Mouse (Mus musculus) midbrain, embryonic 12.5 days (tissue): ENCODE results near the gene Grm8. TPM values are rescaled to one million over a fixed set of nuclear protein-coding genes. Genes with fewer than 3 reads are reported as not detected.

Experiments
- ATAC-seq: fragments of 200-750 bp; cut with Nextera tagmentation; 2 replicates; pipeline ENCODE4 v1.8.0; 2017; ENCODE audit warnings: low read depth, moderate TSS enrichment, moderate library complexity; ENCODE audit not compliant: low FRiP score
- H3K27ac ChIP-seq: fragments of 300-500 bp; sonication (generic); replicated peaks from 2 replicates; pipeline ENCODE4 v1.5.1; 2016; ENCODE audit warnings: mild to moderate bottlenecking
- H3K27me3 ChIP-seq: fragments of 300-500 bp; sonication (generic); 2 replicates; pipeline ENCODE4 v1.6.1; 2016; ENCODE audit warnings: mild to moderate bottlenecking
- H3K36me3 ChIP-seq: fragments of 300-500 bp; sonication (generic); 2 replicates; pipeline ENCODE4 v1.6.1; 2016
- H3K4me1 ChIP-seq: fragments of 300-500 bp; sonication (generic); 2 replicates; pipeline ENCODE4 v1.6.1; 2016
- H3K4me2 ChIP-seq: fragments of 300-500 bp; sonication (generic); replicated peaks from 2 replicates; pipeline ENCODE4 v1.6.1; 2016; ENCODE audit warnings: mild to moderate bottlenecking, moderate library complexity
- H3K4me3 ChIP-seq: fragments of 300-500 bp; sonication (generic); 2 replicates; pipeline ENCODE4 v1.5.1; 2016; ENCODE audit warnings: mild to moderate bottlenecking
- H3K9ac ChIP-seq: fragments of 300-500 bp; sonication (generic); replicated peaks from 2 replicates; pipeline ENCODE4 v1.6.1; 2016; ENCODE audit warnings: mild to moderate bottlenecking, moderate library complexity
- H3K9me3 ChIP-seq: fragments of 300-500 bp; sonication (generic); 2 replicates; pipeline ENCODE4 v1.6.1; 2016; ENCODE audit warnings: mild to moderate bottlenecking
- WGBS: fragments of 180-500 bp; shearing (Covaris S2); methylation state at CpG from one replicate; pipeline ENCODE4 v1.1.7; 2016; 5-methylcytosine and 5-hydroxymethylcytosine counted together
- polyA plus RNA-seq: library from polyadenylated mRNA; unstranded; fragments of >200 nt; fragmentation: Nextera tagmentation; extraction: Ambion mirVana; gene quantifications from 2 replicates; pipeline ENCODE4 v1.2.1, GENCODE M21; 2016

The Grm8 gene
- polyA plus RNA-seq, 1 experiment from 2014 or later: 6.4 TPM

GRCm38 (mm10) chr6:27746493-27746892 lies 388.5 kb downstream of the Grm8 start:
- Histone ChIP-seq H3K9me3 (no peaks in the 10 kb centered on the region), H3K4me2 (no peak overlapping the region), H3K27me3 (no peaks in the 10 kb centered on the region), H3K4me3 (no peak overlapping the region), H3K27ac (peak overlapping the region; percentile 25; the same call in 1 of the 2 replicates), H3K36me3 (no peaks in the 10 kb centered on the region), H3K9ac (no peak overlapping the region), H3K4me1 (peaks cover 7% of the 10 kb centered on the region; the same call in 1 of the 2 replicates)
- ATAC-seq: 0 out of 2 replicates have a peak, but pooled peaks have one; percentile 16
- WGBS: 49% methylated on average over 4 of the region's 4 CpGs

GRCm38 (mm10) chr6:27745693-27746451 lies 389.1 kb downstream of the Grm8 start:
- Histone ChIP-seq H3K36me3 (no peaks in the 10 kb centered on the region), H3K4me3 (no peak overlapping the region), H3K27ac (peak overlapping the region; percentile 25; the same call in 1 of the 2 replicates), H3K9me3 (no peaks in the 10 kb centered on the region), H3K4me2 (no peak overlapping the region), H3K4me1 (peaks cover 7% of the 10 kb centered on the region; the same call in 1 of the 2 replicates), H3K9ac (no peak overlapping the region), H3K27me3 (no peaks in the 10 kb centered on the region)
- peak; percentile 73; the same call in 1 of the 2 replicates for ATAC-seq
- WGBS: 7% methylated on average over 5 of the region's 5 CpGs

GRCm38 (mm10) chr6:27689382-27689781 lies 445.6 kb downstream of the Grm8 start:
- WGBS: 73% methylated on average over 3 of the region's 3 CpGs
- Histone ChIP-seq H3K27ac (no peak overlapping the region), H3K36me3 (no peaks in the 10 kb centered on the region), H3K4me2 (no peak overlapping the region), H3K4me1 (no peaks in the 10 kb centered on the region), H3K9ac (no peak overlapping the region), H3K27me3 (no peaks in the 10 kb centered on the region), H3K9me3 (no peaks in the 10 kb centered on the region), H3K4me3 (no peak overlapping the region)
- no peak for ATAC-seq

- Histone ChIP-seq H3K4me2 (no peak overlapping the region), H3K9me3 (0 out of 2 replicates have a peak, but pooled peaks cover 5% of the 10 kb centered on the region), H3K36me3 (no peaks in the 10 kb centered on the region), H3K27ac (no peak overlapping the region), H3K9ac (no peak overlapping the region), H3K27me3 (no peaks in the 10 kb centered on the region), H3K4me1 (no peaks in the 10 kb centered on the region), H3K4me3 (no peak overlapping the region)
- ATAC-seq: no peak
- 76% methylated on average over 6 of the region's 6 CpGs for WGBS
Observed at GRCm38 (mm10) chr6:27661747-27662435, 473.1 kb downstream of the Grm8 start.

GRCm38 (mm10) chr6:27657520-27657919 lies 477.5 kb downstream of the Grm8 start:
- Histone ChIP-seq H3K36me3 (no peaks in the 10 kb centered on the region), H3K4me2 (no peak overlapping the region), H3K27ac (no peak overlapping the region), H3K4me3 (no peak overlapping the region), H3K27me3 (no peaks in the 10 kb centered on the region), H3K9me3 (0 out of 2 replicates have a peak, but pooled peaks cover 5% of the 10 kb centered on the region), H3K9ac (no peak overlapping the region), H3K4me1 (no peaks in the 10 kb centered on the region)
- 61% methylated on average over 1 of the region's 1 CpGs for WGBS
- peak; percentile 76 for ATAC-seq

GRCm38 (mm10) chr6:27646503-27646902 lies 488.5 kb downstream of the Grm8 start:
- 68% methylated on average over 1 of the region's 1 CpGs for WGBS
- Histone ChIP-seq H3K27ac (no peak overlapping the region), H3K9me3 (no peaks in the 10 kb centered on the region), H3K4me3 (no peak overlapping the region), H3K27me3 (no peaks in the 10 kb centered on the region), H3K9ac (no peak overlapping the region), H3K4me2 (no peak overlapping the region), H3K36me3 (no peaks in the 10 kb centered on the region), H3K4me1 (no peaks in the 10 kb centered on the region)
- no peak for ATAC-seq

GRCm38 (mm10) chr6:27645054-27645453 lies 489.9 kb downstream of the Grm8 start:
- Histone ChIP-seq H3K4me1 (no peaks in the 10 kb centered on the region), H3K4me3 (no peak overlapping the region), H3K4me2 (no peak overlapping the region), H3K9me3 (no peaks in the 10 kb centered on the region), H3K27me3 (no peaks in the 10 kb centered on the region), H3K36me3 (no peaks in the 10 kb centered on the region), H3K27ac (no peak overlapping the region), H3K9ac (no peak overlapping the region)
- WGBS: 82% methylated on average over 5 of the region's 5 CpGs
- no peak for ATAC-seq

GRCm38 (mm10) chr6:27635898-27636297 lies 499.1 kb downstream of the Grm8 start:
- Histone ChIP-seq H3K9ac (no peak overlapping the region), H3K36me3 (no peaks in the 10 kb centered on the region), H3K9me3 (no peaks in the 10 kb centered on the region), H3K4me2 (no peak overlapping the region), H3K27ac (no peak overlapping the region), H3K4me1 (no peaks in the 10 kb centered on the region), H3K4me3 (no peak overlapping the region), H3K27me3 (no peaks in the 10 kb centered on the region)
- WGBS: 66% methylated on average over 3 of the region's 3 CpGs
- 0 out of 2 replicates have a peak, but pooled peaks have one; percentile 44 for ATAC-seq

- 61% methylated on average over 4 of the region's 4 CpGs for WGBS
- Histone ChIP-seq H3K27ac (no peak overlapping the region), H3K4me2 (no peak overlapping the region), H3K9me3 (no peaks in the 10 kb centered on the region), H3K36me3 (no peaks in the 10 kb centered on the region), H3K9ac (no peak overlapping the region), H3K27me3 (no peaks in the 10 kb centered on the region), H3K4me3 (no peak overlapping the region), H3K4me1 (no peaks in the 10 kb centered on the region)
- ATAC-seq: peak; percentile 73
Observed at GRCm38 (mm10) chr6:27617472-27617871, 517.5 kb downstream of the Grm8 start.

- H3K4me1 ChIP-seq: no peaks in the 10 kb centered on the region
- no peak overlapping the region for H3K4me3 ChIP-seq
- no peak overlapping the region for H3K27ac ChIP-seq
- no peaks in the 10 kb centered on the region for H3K9me3 ChIP-seq
- 60% methylated on average over 2 of the region's 2 CpGs for WGBS
- H3K36me3 ChIP-seq: no peaks in the 10 kb centered on the region
- ATAC-seq: no peak
- no peak overlapping the region for H3K4me2 ChIP-seq
- no peaks in the 10 kb centered on the region for H3K27me3 ChIP-seq
- H3K9ac ChIP-seq: no peak overlapping the region
Observed at GRCm38 (mm10) chr6:27580485-27580884, 554.5 kb downstream of the Grm8 start.

GRCm38 (mm10) chr6:27545516-27545915 lies 589.5 kb downstream of the Grm8 start:
- WGBS: 77% methylated on average over 6 of the region's 6 CpGs
- no peak for ATAC-seq

GRCm38 (mm10) chr6:27517620-27518019 lies 617.4 kb downstream of the Grm8 start:
- no peak overlapping the region for H3K4me2 ChIP-seq
- no peak overlapping the region for H3K27ac ChIP-seq
- 69% methylated on average over 1 of the region's 1 CpGs for WGBS
- no peak overlapping the region for H3K4me3 ChIP-seq
- no peak overlapping the region for H3K9ac ChIP-seq
- H3K36me3 ChIP-seq: no peaks in the 10 kb centered on the region
- no peaks in the 10 kb centered on the region for H3K27me3 ChIP-seq
- no peaks in the 10 kb centered on the region for H3K4me1 ChIP-seq
- no peak; the same call in 1 of the 2 replicates for ATAC-seq
- H3K9me3 ChIP-seq: no peaks in the 10 kb centered on the region

More at GRCm38 (mm10) chr6:27545516-27545915, 589.5 kb downstream of the Grm8 start:
- Histone ChIP-seq H3K9ac (no peak overlapping the region), H3K27me3 (no peaks in the 10 kb centered on the region), H3K9me3 (no peaks in the 10 kb centered on the region), H3K4me3 (no peak overlapping the region), H3K36me3 (no peaks in the 10 kb centered on the region), H3K4me2 (no peak overlapping the region), H3K4me1 (no peaks in the 10 kb centered on the region), H3K27ac (no peak overlapping the region)
